Mouse (Mus musculus): ENCODE results near the gene Hecw2.

GRCm38 (mm10) chr1:53776176-53776905 is 418.6 kb downstream of the Hecw2 start:
- TF ChIP-seq CTCF (IDR thresholded peaks at IDR 0.05; ENCODE audit: borderline replicate concordance, insufficient read depth, low read depth, low read length) (no peak), POLR2A (IDR thresholded peaks at IDR 0.05; ENCODE audit: borderline replicate concordance, insufficient read depth, low read length) (no peak)
